Mouse (Mus musculus) kidney, postnatal 4 days (tissue): Measurements from ENCODE around the gene Fgf15.

Source experiments
- DNase-seq, 2 experiments: peaks; one replicate each; pipeline ENCODE4 v3.0.0; 2021; ENCODE audit warnings: mixed read lengths in 2 of 2

Fgf15 gene

DNA sequence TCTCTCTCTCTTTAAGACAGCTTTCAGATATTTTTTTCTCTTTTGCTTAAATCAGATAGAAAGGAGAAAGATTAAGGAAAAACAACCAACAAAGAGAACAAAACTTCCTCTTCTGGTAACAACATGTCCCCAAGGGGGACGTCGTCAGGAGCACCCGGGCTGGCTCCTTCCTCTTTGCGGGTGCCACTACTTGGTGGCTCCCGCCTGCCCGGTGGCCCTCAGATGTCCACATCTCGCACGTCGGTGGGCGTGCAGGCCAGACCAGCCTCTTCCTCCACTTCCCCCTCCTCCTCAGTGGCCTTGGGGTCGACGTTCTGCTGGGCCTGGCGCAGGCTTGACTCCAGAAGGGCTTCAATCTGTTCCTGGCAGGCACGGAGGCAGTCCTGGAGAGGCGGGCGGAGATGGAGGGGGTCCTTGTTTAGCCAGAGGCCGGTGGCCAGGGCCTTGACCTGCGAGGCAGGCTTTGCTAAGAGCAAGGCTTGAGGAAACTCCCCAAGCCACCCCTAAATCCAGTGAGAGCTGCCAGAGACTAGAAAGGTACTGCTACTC lies 36.1 kb downstream of the Fgf15 start:
- no peak for DNase-seq

DNA sequence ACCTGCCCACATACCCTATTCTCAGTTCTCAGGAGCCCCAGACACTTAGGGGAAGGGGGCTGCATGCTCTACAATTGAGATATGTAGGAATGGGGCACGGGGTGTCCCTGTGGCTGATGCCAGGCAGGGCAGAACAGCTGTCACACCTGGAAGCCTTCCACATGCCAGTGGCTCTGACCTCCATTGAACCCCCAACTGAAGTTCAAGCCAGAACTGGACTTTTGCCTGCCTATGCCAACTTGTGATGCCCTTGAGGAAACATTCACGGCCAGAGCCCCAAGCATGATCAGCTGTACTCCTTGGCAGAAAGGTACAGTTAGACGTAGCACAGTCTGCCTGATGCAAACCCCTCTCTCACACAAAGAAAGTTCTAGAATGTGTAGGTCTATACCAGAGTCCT lies 37.0 kb downstream of the Fgf15 start:
- peak in 1 of 2 experiments; percentile 29 for DNase-seq

DNA sequence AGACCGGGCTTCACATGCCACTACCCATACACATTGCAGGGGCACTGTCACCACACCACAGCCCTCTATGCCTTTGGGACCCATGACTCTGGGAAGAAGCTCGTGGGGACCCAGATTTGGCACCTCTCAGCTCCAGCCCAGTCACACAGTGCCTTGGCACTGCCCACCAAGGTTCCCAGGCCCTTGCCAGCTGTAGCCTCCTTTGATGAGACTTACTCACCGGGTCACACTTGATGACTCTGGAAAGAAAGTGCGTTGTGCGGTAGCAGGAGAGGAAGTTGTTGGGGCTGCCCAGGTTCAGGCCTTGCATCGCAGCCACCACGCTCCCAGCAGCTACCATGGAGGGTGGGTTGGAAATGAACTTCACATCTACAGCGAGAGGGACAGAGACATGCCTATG lies 37.5 kb downstream of the Fgf15 start:
- DNase-seq = no peak

DNA sequence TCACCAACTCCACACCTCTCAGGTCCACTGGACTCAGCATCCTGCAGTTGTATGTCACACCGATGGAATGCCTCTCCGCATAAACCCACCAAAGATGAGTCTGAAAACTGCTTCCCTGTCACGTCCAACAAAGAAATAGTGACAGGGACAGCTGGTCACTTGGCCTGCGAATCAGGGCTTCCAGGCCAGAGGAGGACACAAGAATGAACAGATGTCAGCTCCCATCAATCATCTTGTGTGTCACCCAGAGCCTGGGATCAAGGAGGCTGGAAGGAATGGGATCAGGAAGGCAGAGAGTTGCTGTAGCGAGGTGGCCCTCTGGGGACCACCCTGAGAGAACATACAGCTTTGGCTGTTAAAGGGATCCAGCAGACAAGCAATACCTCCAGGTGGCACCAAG lies 38.6 kb downstream of the Fgf15 start:
- DNase-seq = no peak

DNA sequence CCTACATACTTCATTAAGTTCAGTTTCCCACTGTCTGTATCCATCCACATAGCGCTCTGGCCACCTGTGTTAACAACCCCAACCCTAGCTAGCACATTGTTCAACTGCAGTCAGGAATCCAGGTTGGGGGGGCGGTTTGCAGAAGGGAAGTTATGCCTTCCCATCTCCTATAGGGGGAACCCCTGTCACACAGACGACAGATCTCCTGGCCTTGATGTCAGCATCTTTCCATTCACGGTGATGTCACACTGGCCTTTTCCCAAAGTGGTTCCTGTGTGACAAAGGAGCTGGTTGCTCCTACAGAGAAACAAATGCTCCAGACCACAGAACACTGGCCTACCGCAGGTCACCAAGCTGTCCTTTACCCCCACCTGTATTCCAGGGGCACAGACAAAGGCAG lies 39.2 kb downstream of the Fgf15 start:
- DNase-seq = peak; percentile 51 to 64

DNA sequence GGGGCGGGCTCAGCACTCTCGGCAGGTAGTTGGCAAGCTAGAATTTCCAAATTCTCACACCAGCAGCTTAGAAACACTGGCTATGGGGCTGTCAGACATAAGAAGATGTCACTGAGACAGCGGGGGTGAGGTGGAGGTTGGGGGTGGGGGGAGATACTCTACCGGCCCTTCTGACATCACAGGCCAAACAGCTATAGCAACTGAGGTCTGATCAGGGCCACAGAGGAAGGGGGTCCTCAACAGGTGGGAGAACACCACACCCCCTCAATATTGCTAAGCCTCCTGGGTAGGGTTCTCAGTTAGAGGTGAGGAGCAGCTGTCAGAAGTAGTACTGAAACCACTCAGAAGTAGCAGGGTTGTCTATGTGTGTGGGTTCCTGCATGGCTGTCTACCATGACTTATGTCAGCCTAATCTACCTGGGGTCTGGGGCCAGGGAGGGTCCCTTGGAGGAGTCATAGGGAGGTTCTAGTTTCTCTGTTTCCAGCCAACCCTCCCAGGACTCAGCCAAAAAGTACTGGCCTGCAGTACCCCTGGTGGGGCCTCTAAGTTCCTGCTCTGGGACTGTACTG lies 40.1 kb downstream of the Fgf15 start:
- DNase-seq = no peak

DNA sequence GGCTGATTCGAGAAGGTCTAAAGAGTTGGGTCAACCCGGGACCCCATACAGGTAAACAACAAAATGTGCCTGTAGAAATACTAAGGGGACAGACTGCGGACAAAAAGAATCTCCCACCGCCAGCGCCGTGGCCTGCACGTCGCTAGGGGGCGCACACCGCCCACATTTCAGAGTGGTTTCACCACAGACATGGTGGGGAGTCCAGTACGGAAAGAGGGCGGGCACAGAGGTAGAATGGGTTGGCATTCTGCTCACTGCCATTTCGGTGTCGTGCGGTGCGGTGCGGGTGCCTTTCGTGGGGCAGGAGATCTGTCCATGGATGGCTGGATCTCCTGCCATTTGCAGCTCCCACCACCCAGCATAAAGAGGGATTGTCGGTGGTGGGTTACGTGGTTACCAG lies 41.2 kb downstream of the Fgf15 start:
- peak; percentile 94 for DNase-seq

DNA sequence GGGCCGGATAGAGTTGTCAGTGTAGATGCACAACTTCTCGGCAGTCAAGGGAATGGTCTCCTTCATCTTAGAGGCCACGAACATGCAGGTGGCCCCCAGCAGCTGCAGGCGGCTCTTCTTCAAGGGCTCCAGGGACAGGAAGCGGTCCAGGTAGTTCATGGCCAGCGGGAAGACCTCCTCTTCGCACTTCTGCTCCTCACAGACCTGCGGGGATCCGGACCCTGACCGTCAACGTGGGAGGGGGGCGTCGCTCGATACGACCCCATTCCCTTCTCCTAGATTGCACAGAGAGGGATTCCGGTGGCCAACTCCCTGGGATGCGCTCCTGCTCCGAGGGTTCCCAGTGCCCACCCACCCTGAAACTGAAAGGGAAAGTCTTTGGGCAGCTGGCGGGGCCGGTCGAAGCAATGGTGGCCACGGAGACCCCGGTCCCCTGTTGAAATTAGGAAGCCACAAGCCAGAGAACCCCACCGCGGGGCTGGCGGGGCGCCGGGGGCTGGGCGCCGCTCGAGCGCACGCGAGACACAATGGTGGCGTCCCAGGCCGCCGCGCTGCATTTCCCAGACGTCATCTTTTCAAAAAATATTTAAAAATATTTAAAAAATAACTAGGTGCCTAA lies 41.7 kb downstream of the Fgf15 start:
- peak in 1 of 2 experiments; percentile 55 for DNase-seq

DNA sequence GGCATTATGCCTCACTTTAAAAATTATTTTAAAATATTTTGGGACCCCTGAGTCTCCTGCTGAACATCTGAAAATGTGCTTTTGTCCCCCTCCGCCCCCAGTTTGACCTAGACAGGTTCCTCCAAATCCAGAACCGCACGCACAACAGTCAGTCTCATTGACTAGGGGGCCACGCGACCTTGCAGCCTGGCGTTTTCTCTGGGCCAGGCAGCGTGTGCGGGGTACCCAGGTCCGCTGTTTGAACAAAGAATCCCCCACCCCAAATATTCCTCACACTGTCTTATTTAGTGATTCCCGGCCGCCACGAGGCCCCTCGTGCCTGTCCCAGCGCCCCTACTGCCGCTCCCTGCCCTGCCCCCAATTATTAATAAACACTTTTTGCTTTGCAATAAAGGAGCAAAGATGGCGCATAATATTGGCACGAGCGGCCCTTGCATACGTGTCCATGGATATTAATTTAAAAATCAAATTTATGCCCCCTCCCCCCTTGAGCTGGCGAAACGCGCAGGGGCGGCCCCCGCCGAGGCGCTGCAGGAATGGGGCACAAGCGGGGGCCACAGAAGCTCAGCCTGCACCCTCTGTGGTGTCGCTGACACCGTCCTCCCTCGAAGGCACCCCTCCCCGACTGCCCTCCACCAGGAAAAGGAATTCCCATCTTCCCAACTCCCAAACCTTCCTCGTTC lies 42.5 kb downstream of the Fgf15 start:
- peak in 1 of 2 experiments; percentile 48 for DNase-seq

DNA sequence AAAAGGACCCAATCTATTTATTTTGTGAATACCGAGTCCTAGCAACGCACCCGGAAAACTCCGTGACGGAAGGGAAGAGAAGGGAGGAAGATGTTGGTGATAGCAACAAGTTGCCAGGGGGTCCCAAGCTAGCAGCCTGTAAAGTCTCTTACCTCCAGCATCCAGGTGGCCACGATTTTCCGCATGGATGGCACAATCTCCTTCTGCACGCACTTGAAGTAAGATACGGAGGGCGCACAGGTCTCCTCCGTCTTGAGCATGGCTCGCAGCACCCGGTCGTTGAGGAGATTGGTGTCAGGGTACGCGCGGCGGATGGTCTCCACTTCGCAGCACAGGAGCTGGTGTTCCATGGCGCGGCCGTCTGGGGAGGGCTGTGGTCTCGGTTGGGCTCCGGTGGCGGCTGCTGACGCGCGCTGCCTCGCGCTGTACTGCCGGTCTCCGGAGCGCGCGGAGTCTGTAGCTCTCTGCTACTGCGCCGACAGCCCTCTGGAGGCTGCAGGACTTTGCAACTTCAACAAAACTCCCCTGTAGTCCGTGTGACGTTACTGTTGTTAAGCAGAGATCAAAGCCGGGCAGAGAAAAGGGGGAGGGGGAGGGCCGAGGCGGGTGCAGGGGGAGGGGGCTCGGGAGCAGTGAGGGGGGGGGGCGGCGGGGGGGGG lies 43.1 kb downstream of the Fgf15 start, which contains the start of gene Ccnd1:
Gene Ccnd1, minus strand, starts transcription at position 582 of the 659 bp plus-strand sequence.
- DNase-seq = peak; percentile 85 to 90

DNA sequence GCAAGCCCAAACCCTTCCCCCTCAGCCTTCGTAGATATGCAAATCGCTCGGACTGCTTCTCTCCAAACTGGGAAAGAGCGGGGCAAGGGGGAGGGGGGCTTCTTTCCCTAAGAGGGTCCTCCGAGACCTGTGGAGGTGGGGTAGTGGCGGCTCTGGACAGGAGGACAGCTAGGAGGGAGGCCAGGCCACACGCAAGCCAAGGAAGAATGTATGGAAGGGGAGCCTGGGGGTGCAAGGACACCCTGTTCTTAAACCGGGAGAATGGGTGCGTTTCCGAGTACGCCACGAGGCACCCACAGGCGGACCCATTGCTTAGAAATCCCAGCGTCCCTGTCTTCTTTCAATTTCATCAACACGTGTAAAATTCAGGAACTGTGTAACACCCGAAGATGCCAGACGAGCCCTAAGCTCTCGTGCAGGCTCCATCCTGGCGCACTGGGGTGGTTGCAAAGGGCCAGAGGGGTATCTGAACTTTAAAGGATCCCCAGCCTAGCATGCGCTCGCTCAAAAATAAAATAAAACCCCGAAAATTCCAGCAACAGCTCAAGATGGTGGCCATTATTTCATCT lies 43.8 kb downstream of the Fgf15 start:
- peak; percentile 59 to 60 for DNase-seq

DNA sequence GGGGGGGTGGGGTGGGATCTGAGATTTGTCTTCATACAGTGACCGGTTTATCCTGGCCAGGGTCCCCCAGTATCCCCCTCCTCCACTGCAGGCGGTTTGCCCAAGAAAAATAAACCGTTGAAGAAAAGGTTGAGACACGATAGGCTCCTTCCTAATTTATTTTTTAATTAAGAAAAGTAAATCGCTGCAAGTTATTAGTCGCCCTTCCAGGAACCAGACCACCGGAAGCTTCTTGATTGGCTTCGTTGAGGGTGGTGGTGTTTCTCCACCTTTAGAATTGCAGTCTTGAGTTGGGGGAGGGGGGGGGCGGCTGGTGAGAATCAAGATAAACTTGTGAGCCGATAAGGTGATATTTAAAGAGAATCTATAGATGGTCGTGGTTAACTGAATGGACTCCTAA lies 44.3 kb downstream of the Fgf15 start:
- DNase-seq = no peak

DNA sequence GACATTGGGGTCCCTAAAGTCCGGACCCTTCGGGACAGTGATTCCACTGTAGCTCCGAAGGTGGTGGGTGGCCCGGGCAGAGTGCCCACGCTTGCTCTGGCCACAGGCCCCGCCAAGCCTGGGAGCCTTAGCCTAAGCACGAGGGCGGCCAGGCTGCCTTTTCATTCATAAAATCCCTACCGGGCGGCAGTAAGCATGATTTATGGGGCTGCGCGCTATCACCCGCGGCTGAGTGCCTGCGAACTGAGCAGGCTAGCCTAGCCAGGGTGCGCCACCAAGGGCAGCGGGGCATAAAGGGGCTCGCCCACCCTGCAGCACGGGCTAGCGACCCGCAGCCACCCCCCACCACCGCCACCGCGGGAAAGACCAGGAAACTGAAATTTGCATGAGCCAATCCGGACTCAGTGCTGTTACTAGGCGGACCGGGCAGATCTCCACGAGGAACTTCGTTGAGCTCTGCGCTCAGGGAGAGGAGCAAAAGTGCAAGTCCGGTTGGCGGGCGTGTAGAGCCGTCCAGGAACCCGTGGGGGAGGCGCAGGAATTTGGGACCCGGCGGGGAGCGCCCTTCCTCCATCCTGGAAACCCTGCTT lies 45.0 kb downstream of the Fgf15 start:
- peak; percentile 92 to 96 for DNase-seq

DNA sequence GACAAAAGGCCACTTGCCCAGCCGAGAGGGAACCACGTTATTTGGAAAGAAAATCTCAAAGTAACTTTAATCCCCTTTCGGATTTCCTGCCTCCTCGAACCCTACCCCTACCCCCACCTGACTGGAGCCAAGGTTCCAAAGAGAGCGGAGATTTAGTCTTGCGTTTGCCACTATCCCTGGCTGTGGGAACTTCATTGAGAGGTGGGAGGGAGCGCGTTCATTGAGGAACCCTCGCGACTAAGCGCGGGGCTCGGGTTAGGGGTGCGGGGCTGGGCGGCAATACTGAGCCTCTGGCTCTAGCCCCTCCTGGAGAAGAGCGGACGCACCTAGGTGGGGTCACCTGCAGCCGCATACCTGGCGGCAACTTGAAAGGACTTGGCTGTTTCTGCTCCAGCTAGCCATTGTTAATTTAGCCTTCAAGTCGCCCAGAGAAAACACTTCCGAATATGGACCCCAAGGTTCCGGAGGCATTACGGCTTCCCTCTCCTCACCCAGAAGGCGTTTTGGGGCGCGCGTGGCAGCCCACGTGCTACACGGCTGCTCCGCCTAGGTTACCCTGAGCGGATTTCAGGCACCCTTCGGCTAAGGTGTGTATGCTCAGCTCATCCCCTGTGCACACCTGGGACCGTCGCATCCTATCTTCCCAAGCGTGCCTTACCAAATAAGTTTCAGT lies 45.9 kb downstream of the Fgf15 start:
- DNase-seq = peak; percentile 59 to 69

DNA sequence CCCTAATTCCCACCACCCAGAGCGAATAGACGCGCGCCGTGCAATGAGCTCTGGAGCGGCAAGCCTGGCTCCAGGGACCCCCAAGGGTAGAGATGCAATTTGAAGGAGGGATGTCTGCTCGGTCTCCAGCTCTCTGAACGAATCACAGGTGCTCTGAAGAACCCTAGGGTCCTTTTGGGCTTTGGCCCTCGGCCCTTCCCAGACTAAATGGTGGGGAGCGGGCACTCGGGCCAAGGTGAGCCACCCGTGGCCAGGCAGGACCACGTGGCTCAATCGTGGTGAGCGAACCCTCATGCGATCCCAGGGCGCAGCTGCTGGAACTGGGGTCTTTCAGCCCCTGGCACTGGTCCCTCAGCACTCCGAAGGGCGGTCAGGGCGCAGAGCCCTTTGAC lies 46.4 kb downstream of the Fgf15 start:
- DNase-seq = peak in 1 of 2 experiments; percentile 65

DNA sequence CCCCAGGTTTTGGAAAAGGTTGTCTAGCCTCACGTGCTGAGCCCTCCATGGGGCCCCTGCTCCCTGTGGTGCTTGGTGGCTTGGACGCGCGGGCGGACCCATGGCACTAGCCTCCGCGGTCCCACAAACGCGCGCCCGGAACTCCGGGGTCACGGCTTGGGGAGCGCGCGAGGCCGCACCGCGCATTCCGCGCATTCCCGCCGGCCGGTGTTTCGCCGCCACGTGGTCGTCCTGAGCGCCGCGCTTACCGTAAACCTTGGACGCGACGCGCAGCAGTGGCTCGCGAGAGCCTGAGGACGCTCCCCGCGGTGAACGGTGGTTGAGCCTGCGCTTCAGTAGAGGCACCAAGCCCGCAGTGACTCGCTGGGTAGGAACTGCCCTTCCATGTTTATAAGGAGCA lies 46.9 kb downstream of the Fgf15 start:
- peak; percentile 88 to 92 for DNase-seq
